23 mouse cellular contexts compared by ENCODE assay signal in genomic region chr4:80004788-80005187, GRCm38 (mm10).
DNase-seq lines count a peak whose midpoint lies in the region; ATAC-seq and TF ChIP-seq lines count a peak whose summit lies in the region.
"Had no signal": no experiment of that assay in that cellular context is flagged by ENCODE, and none has a peak within 500 bp of the region (broad histone marks: within the 10 kb centered on the region; RNA-seq: fewer than 3 reads in every experiment).

No protein-coding gene starts in this region.

- H3K27me3 ChIP-seq in CH12.LX (replicated peaks) (no peaks in the 10 kb centered on the region), Patski (no peaks in the 10 kb centered on the region)
- H3K27me3 ChIP-seq in kidney, embryonic 16.5 days (ENCODE audit: insufficient read depth, low read length) = no peaks in the 10 kb centered on the region
- H3K27me3 ChIP-seq: forebrain, embryonic 12.5 days; limb, embryonic 13.5 days; liver, embryonic 13.5 days; megakaryocyte, embryonic 14.5 days; neural tube, embryonic 15.5 days had no signal

- H3K4me1 ChIP-seq in CH12.LX (ENCODE audit: control insufficient read depth in 1 of 2, insufficient read depth in 2 of 2) = no peaks in the 10 kb centered on the region
- H3K4me1 ChIP-seq in kidney, embryonic 16.5 days (ENCODE audit: insufficient read depth, low read length) = no peaks in the 10 kb centered on the region
- H3K4me1 ChIP-seq: forebrain, embryonic 12.5 days; limb, embryonic 13.5 days; liver, embryonic 13.5 days; megakaryocyte, embryonic 14.5 days; neural tube, embryonic 15.5 days had no signal

- no peak overlapping the region for H3K4me3 ChIP-seq in CH12.LX (replicated peaks in 1 of 3; ENCODE audit: low read depth in 2 of 3, low read length in 2 of 3, poor library complexity in 1 of 3)
- no peak overlapping the region for H3K4me3 ChIP-seq in kidney, embryonic 16.5 days (ENCODE audit: low read length)
- H3K4me3 ChIP-seq: forebrain, embryonic 12.5 days; limb, embryonic 13.5 days; liver, embryonic 13.5 days; megakaryocyte, embryonic 14.5 days; neural tube, embryonic 15.5 days had no signal

- TF ChIP-seq EP300 in CH12.LX (IDR thresholded peaks at IDR 0.05; ENCODE audit: low read length) = no peak

- TF ChIP-seq POLR2A in CH12.LX (IDR thresholded peaks at IDR 0.05; ENCODE audit: low read depth, low read length) = no peak

- peaks cover 5% of the 10 kb centered on the region for H3K9me3 ChIP-seq in CH12.LX (replicated peaks; ENCODE audit: low read length)
- no peaks in the 10 kb centered on the region for H3K9me3 ChIP-seq in kidney, embryonic 16.5 days (ENCODE audit: low read length)
- H3K9me3 ChIP-seq: forebrain, embryonic 12.5 days; limb, embryonic 13.5 days; liver, embryonic 13.5 days; neural tube, embryonic 15.5 days had no signal

- CTCF ChIA-PET in Patski (lab: Charles Lee) = no interaction called here

- ATAC-seq in Patski = no peak
- peak; percentile 24 for ATAC-seq in neutrophil, adult 5-6 weeks (ENCODE audit: extremely low read depth, insufficient number of reproducible peaks, low FRiP score, poor library complexity, severe bottlenecking)
- ATAC-seq in kidney, embryonic 16.5 days (ENCODE audit: low FRiP score, low TSS enrichment) = no peak
- ATAC-seq: midbrain, embryonic 16.5 days had no signal

- no peak overlapping the region for H3K4me2 ChIP-seq in CH12.LX (ENCODE audit: insufficient read depth, low read depth, poor library complexity, severe bottlenecking)
- no peak overlapping the region for H3K4me2 ChIP-seq in kidney, embryonic 16.5 days (replicated peaks; ENCODE audit: low read depth, low read length)
- H3K4me2 ChIP-seq: forebrain, embryonic 12.5 days; heart, embryonic 11.5 days; hindbrain, embryonic 14.5 days; limb, embryonic 13.5 days; liver, embryonic 13.5 days; neural tube, embryonic 15.5 days had no signal

- no peaks in the 10 kb centered on the region for H3K36me3 ChIP-seq in CH12.LX (replicated peaks in 1 of 2; ENCODE audit: control insufficient read depth in 1 of 2, insufficient read depth in 1 of 2, low read length in 1 of 2)
- no peaks in the 10 kb centered on the region for H3K36me3 ChIP-seq in kidney, embryonic 16.5 days (ENCODE audit: insufficient read depth, low read length)
- H3K36me3 ChIP-seq: forebrain, embryonic 12.5 days; limb, embryonic 13.5 days; liver, embryonic 13.5 days; neural tube, embryonic 15.5 days had no signal

- WGBS in kidney, embryonic 16.5 days = 88% methylated on average over 4 of the region's 4 CpGs

- POLR2A ChIA-PET in Patski (lab: Charles Lee) = no interaction called here

- H3K9ac ChIP-seq in CH12.LX (ENCODE audit: insufficient read depth, low read depth) = no peak overlapping the region
- H3K9ac ChIP-seq in kidney, embryonic 16.5 days (replicated peaks; ENCODE audit: low read length) = no peak overlapping the region
- H3K9ac ChIP-seq: forebrain, embryonic 12.5 days; hindbrain, embryonic 14.5 days; limb, embryonic 13.5 days; liver, embryonic 13.5 days; neural tube, embryonic 15.5 days had no signal

- TF ChIP-seq RAD21 in CH12.LX (IDR thresholded peaks at IDR 0.05; ENCODE audit: low read depth, low read length) = no peak

- no peaks in the 10 kb centered on the region for H3K79me2 ChIP-seq in CH12.LX (replicated peaks; ENCODE audit: control insufficient read depth, extremely low read depth, insufficient read depth, poor library complexity, severe bottlenecking)

- in situ Hi-C loops in CH12.LX (cut with MboI; ENCODE audit: low pct_ligation_motif_present, low pct_unique_long_range_greater_than_20kb, low sequenced_read_pairs) (no loop called here), Patski (cut with MboI; ENCODE audit: low pct_unique_long_range_greater_than_20kb) (no loop called here)

- no peak overlapping the region for H3K27ac ChIP-seq in CH12.LX (ENCODE audit: insufficient read depth, low read depth)
- no peak overlapping the region for H3K27ac ChIP-seq in kidney, embryonic 16.5 days (ENCODE audit: low read length)
- H3K27ac ChIP-seq: forebrain, embryonic 12.5 days; hindbrain, embryonic 14.5 days; limb, embryonic 13.5 days; liver, embryonic 13.5 days; neural tube, embryonic 15.5 days had no signal

- TF ChIP-seq CTCF in CH12.LX (conservative IDR thresholded peaks at IDR 0.05 in 1 of 2, IDR thresholded peaks at IDR 0.05 in 1 of 2; ENCODE audit: low read depth in 2 of 2, low read length in 2 of 2) (no peak), Patski (IDR thresholded peaks at IDR 0.05) (no peak)

- DNase-seq in CH12.LX (ENCODE audit: extremely low read depth) (peak; percentile 0), Patski (ENCODE audit: low read depth, low spot score) (peak; percentile 12)
- peak; percentile 18 for DNase-seq in fibroblast of lung, adult 2 months (ENCODE audit: low read depth)
- no peak for DNase-seq in urinary bladder, postnatal 36 days (ENCODE audit: low spot score in 2 of 2)
- no peak for DNase-seq in layer of hippocampus, adult 9-11 months
- DNase-seq: adrenal gland, adult 8-10 months; cerebellum, adult 9-11 months; embryo, embryonic 11 days; gastrocnemius, postnatal 10 days; heart, postnatal 10 days; kidney, adult 9 months; liver, embryonic 13.5 days; right cerebral cortex, postnatal 14 days; thymus, adult 2 months had no signal

- dilution Hi-C loops in CH12.LX (cut with MboI; ENCODE audit: extremely low pct_ligation_motif_present, extremely low pct_unique_long_range_greater_than_20kb, low sequenced_read_pairs) = no loop called here

TF ChIP-seq in CH12.LX, 34 proteins besides CTCF, POLR2A, EP300 and RAD21:
- TF ChIP-seq ZKSCAN1 (IDR thresholded peaks at IDR 0.05; ENCODE audit: borderline replicate concordance, low read depth, low read length) (no peak), MXI1 (IDR thresholded peaks at IDR 0.05; ENCODE audit: low read depth, low read length) (no peak)

Comparison
In these comparisons a context has a peak if more than half of its experiments do, and no peak if none do; other contexts are left out.
1. DNase-seq: peak in CH12.LX (single experiment), Patski (single experiment) and fibroblast of lung, adult 2 months (single experiment); none in urinary bladder, postnatal 36 days (0 of 2) and layer of hippocampus, adult 9-11 months (single experiment).